Mouse (Mus musculus): Measurements from ENCODE around the gene Cog6.

DNA sequence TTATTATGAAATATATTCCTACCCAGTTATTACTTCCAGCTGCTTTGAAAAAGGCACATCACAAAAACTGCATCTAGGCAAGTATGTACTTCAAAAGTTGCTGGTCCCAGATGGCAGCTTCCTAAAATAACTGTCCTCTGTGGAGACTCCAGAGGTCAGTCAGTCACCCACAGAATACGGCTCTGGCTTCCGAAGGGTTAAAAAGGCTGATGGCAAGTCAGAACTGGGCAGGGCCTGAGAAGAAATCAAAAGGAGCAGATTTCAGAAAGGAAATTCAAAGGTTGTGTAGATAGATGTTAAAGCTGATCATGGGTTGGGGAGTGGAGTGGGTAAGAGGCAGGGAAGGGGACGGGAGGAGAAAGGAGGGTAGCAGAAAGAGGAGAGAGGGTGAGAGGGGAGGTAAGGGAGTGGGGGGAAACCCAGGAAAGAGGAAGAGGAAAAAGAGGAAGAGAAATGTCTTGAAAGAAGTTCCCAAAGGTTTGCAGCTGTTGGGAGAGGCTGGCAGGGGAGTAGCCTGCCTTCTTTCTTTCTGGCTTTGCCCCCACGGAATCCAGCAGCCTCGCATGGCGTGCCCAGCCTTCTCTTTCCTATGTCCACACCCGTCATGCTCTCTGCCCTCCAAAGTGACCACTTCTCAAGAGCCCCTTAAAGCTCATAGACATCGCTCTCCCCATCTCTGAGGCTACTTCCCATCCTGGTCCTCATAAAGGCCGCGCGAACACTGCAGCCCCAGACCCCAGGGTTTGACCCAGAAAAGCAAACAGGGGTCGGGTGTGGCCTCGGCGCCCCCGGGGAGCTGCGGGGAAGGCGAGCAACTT, 23.8 kb upstream of the Cog6 start:
- TF ChIP-seq POLR2A (IDR thresholded peaks at IDR 0.05; ENCODE audit: low read depth, low read length) (no peak), CTCF (IDR thresholded peaks at IDR 0.05; ENCODE audit: extremely low read depth, insufficient read depth, insufficient read length, insufficient replicate concordance) (no peak)

All from spleen, adult 2 months (tissue).